Mouse (Mus musculus) left cerebral cortex, adult 18-20 months (tissue): ENCODE measurements around the gene Ncmap. TPM values are rescaled to one million over a fixed set of nuclear protein-coding genes. Genes with fewer than 3 reads are reported as not detected.

Source experiments
- DNase-seq, 2 experiments: peaks; one replicate each; pipeline ENCODE4 v3.0.0; 2021 to 2022; ENCODE audit warnings: low spot score in 2 of 2, mixed read lengths in 1 of 2
- microRNA-seq, 2 experiments: library from miRNA; unstranded; fragments of <30 nt; microRNA quantifications; one replicate each; pipeline ENCODE4 v1.2.0; 2021
- total RNA-seq, 2 experiments: library from RNA; stranded (reverse); gene quantifications; 2 replicates each; pipeline ENCODE4 v1.2.3; 2021

The Ncmap gene
- total RNA-seq, 2 experiments from 2014 or later: 0.35 to 0.75 TPM

- DNase-seq: peak; percentile 98 to 99
Observed at GRCm38 (mm10) chr4:135353066-135353793, 44.8 kb downstream of the Ncmap start, which contains the start of gene Srrm1. TSS of gene Srrm1 (minus strand) at chr4:135353321.

DNA sequence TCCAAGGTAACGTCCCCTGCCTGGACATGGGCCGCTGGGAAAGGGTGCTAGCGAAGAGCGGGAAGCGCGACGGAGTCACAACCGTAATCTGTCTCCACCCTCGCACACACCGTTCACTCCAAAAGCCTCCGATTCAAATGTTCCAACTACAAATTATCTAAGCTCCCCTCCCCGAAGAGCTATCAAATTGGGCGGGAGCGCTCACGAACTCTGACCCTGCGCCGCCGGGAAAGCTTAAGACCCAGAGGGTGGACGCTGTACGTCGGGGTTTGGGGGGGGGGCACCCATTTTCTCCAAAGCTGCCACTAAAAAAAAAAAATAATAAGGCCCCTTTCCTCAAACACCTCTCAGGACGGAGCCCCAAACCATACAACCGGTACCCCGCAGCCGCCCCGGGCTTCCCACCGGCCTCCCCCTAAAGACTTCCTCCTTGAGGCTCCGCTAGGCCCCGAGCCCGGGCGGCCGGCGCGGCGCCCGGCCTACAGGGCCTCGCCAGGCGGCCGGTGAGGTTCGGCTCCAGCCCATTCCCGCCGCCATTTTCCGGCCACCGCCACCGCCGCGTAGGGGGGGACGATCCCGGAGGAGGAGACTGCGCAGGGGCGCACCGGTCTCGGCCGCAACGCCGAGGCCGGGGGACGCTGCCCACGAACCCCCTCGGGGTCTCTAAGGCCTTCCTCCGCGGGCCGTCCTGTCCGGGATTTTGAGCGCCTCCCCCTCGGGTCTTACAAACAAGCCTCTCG is 45.5 kb downstream of the Ncmap start:
- DNase-seq: peak; percentile 15 to 20

DNA sequence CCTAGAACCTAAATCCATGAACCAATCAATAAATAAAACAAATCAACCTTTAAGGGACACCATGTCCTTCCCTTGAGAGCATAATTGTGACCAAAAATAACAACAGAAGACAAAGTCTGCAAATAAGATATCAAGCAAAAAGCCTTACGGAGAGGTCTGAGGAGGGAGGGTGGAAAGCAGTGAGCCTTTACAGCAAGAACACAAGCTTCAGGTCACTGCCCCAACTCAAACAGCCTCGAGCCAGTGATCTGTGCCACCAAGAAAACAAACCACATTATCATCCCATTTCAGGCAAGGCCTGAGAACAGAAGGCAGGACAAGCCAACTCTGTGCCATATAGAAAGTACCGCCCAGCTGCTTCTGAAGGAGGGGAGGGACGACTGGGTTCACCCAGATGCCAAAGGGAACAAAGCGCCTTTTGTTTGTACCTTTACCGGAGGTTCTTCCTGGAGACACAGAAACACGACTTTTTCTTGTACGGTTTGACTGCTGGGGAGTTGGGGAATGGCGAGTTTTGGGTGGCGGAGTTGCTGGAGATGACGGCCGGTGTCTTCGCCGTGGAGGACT is 60.6 kb downstream of the Ncmap start:
- DNase-seq: no peak

DNA sequence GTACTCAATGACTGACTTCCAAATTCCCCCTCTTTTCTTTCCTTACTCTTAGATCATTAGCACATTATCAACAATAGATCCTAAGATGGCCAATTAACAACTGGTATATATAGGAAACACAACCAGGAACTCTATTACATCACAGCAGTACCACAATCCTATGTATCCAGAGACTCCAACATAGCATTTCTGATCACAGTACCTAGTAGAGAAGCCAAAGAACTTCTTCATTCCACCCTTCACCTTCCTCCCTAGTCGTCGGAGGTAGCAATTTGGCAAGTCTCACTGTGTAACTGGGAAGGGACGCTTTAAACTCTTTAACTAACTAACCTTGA is 62.0 kb downstream of the Ncmap start:
- no peak for DNase-seq

DNA sequence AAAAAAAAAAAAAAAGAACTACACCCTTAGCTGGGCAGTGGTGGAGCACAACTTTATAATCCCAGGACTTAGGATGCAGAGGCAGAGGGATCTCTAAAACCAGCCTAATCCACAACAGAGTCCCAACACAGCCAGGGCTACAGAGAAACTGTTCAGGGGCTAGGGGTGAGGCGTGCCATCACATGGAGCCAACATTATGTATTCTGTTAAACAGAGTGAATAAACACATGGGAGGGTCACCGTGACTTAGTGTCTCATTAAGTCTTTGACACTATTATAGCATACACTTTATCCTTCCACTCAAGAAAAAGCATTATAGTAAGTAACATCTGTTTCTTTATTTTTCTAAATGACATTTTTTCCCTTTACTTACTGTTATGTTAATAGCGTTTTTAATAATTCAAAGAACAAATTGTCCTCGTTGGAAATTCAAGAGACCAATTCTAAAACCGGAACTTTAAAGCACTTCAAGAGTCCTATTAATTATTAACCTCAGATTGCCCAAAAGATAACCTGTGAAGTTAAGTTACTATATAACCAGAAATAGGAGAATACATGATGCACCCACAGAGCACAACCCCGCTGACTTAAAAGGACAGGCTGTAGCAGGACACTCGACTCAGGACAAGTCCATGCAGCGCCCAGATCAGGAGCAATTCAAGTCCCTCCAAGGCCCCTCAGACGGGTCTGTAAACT is 62.6 kb downstream of the Ncmap start:
- DNase-seq: no peak

- DNase-seq: no peak
Observed at GRCm38 (mm10) chr4:135326469-135326868, 71.6 kb downstream of the Ncmap start.

DNA sequence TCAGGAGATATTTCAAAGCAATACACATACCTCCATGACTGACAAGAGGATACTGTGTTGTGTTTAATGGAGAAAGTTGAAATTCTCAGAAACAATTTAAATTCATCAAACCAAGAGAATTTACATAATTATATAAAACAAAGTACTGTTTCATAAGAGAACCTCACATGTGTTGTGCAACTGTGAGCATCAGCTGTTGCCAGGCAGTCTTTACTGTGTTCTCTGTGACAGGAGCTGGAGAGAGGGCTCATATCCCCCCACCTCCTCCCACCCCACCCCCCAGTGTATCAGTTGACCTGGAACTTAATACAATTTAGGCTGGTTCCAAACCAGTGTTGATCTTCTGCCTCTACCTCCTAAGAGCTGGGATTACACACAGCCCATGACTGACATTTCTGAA is 72.0 kb downstream of the Ncmap start:
- no peak for DNase-seq

- DNase-seq: no peak
Observed at GRCm38 (mm10) chr4:135323021-135323420, 75.0 kb downstream of the Ncmap start.

Small RNAs within 50 kb of the gene (microRNA-seq; reads per million reads assigned to microRNA genes)
- 508 to 554 reads per million in 2 experiments for gene Mir700

Other genes starting within 250 kb of the Ncmap start
- 10 to 100 TPM; 30.2 to 35.7 TPM for gene Clic4, start 125.4 kb downstream of the Ncmap start, total RNA-seq
- 100 to 1,000 TPM; 131 to 132 TPM for gene Srrm1, start 44.9 kb downstream of the Ncmap start, total RNA-seq
- 10 to 100 TPM; 30.6 to 30.8 TPM for gene Rcan3, start 35.6 kb upstream of the Ncmap start, total RNA-seq
- gene Stpg1, start 96.6 kb upstream of the Ncmap start, total RNA-seq: 1 to 10 TPM; 1.0 to 1.8 TPM
- 100 to 1,000 TPM in 1 of 2 experiments, 10 to 100 TPM in 1; 87.4 to 101 TPM for gene Nipal3, start 96.8 kb upstream of the Ncmap start, total RNA-seq
- 1 to 10 TPM; 1.0 to 1.8 TPM for gene Grhl3, start 175.4 kb upstream of the Ncmap start, total RNA-seq